In genomic region chr2:74655821-74656631, GRCm38 (mm10) we compare ENCODE assay signal across 8 mouse cellular contexts. TPM values are rescaled to one million over a fixed set of nuclear protein-coding genes. Genes with fewer than 3 reads are reported as not detected.
A peak's percentile ranks its signal among the peaks of the same experiment; 100 is the strongest.
DNase-seq lines count a peak whose midpoint lies in the region; ATAC-seq and TF ChIP-seq lines count a peak whose summit lies in the region.

No protein-coding gene starts in this region.

- peak overlapping the region; percentile 63 for H3K4me2 ChIP-seq in heart, embryonic 11.5 days
- H3K4me2 ChIP-seq in heart, embryonic 16.5 days (ENCODE audit: low read depth, low read length): peak overlapping the region; percentile 61
- H3K4me2 ChIP-seq in liver, embryonic 14.5 days (ENCODE audit: low read depth): peak overlapping the region; percentile 28; the same call in 1 of the 2 replicates

- no peak overlapping the region for H3K9ac ChIP-seq in heart, embryonic 11.5 days (ENCODE audit: low read depth, low read length)
- no peak overlapping the region for H3K9ac ChIP-seq in ES-E14 (ENCODE audit: insufficient read depth, low read depth, low read length, poor library complexity, severe bottlenecking)
- no peak overlapping the region for H3K9ac ChIP-seq in heart, embryonic 16.5 days (ENCODE audit: low read length)
- no peak overlapping the region for H3K9ac ChIP-seq in liver, embryonic 14.5 days (replicated peaks)

- peak overlapping the region; percentile 46 for H3K4me3 ChIP-seq in heart, embryonic 11.5 days (ENCODE audit: low read depth, low read length)
- H3K4me3 ChIP-seq in ES-E14 (ENCODE audit: insufficient read depth in 1 of 2, low read depth in 1 of 2, low read length in 2 of 2, poor library complexity in 1 of 2, severe bottlenecking in 1 of 2): peak overlapping the region; percentile 10 to 67; a peak in 3 of 4 replicates
- H3K4me3 ChIP-seq in heart, embryonic 16.5 days (ENCODE audit: low read length): peak overlapping the region; percentile 46
- peak overlapping the region in 1 of 2 experiments; percentile 32; a peak in 2 of 4 replicates for H3K4me3 ChIP-seq in liver, embryonic 14.5 days (ENCODE audit: insufficient read depth in 1 of 2, low read depth in 2 of 2, low read length in 2 of 2)

- H3K4me1 ChIP-seq in heart, embryonic 11.5 days (ENCODE audit: control insufficient read depth, insufficient read depth, low read length): peaks cover 4% of the 10 kb centered on the region; the same call in 1 of the 2 replicates
- H3K4me1 ChIP-seq in ES-E14 (ENCODE audit: control insufficient read depth in 2 of 2, insufficient read depth in 2 of 2, low read length in 2 of 2, poor library complexity in 1 of 2): peaks cover 0 to 2% of the 10 kb centered on the region in 2 experiments; a peak in 1 of 4 replicates
- peaks cover 13% of the 10 kb centered on the region for H3K4me1 ChIP-seq in heart, embryonic 16.5 days (ENCODE audit: control insufficient read depth, insufficient read depth, low read length)
- no peaks in the 10 kb centered on the region for H3K4me1 ChIP-seq in liver, embryonic 14.5 days (replicated peaks; ENCODE audit: control insufficient read depth in 2 of 2, insufficient read depth in 2 of 2, low read length in 1 of 2)

- DNase-seq in heart, adult 9 months (ENCODE audit: low spot score in 2 of 2): no peak
- no peak for DNase-seq in ES-E14 (ENCODE audit: low read depth, low spot score)
- no peak for DNase-seq in liver, embryonic 14.5 days (ENCODE audit: low read depth in 3 of 3, low spot score in 3 of 3)
- peak; percentile 66 for DNase-seq in splenic B cell, adult 2 months (ENCODE audit: low read depth, low spot score)
- DNase-seq in left cerebral cortex, adult 8-10 months (ENCODE audit: low spot score in 2 of 2): no peak
- no peak for DNase-seq in adrenal gland, adult 8-10 months

- no peak overlapping the region for H3K27ac ChIP-seq in heart, embryonic 11.5 days (ENCODE audit: low read depth, low read length)
- H3K27ac ChIP-seq in ES-E14 (ENCODE audit: insufficient read depth, low read depth, low read length, poor library complexity, severe bottlenecking): no peak overlapping the region
- no peak overlapping the region for H3K27ac ChIP-seq in heart, embryonic 16.5 days (ENCODE audit: low read length)
- H3K27ac ChIP-seq in liver, embryonic 14.5 days: no peak overlapping the region

- in situ Hi-C loops in ES-E14 (cut with MboI; ENCODE audit: low sequenced_read_pairs in 2 of 2, unreplicated experiment in 2 of 2): loop anchor here (25.0 kb wide), 2 partner anchors 594 to 1094 kb away; no protein-coding TSS in a partner anchor

- no peaks in the 10 kb centered on the region for H3K9me3 ChIP-seq in heart, embryonic 11.5 days (replicated peaks; ENCODE audit: control insufficient read depth, low read length)
- H3K9me3 ChIP-seq in ES-E14 (ENCODE audit: control insufficient read depth, insufficient read depth, low read depth, low read length): no peaks in the 10 kb centered on the region
- no peaks in the 10 kb centered on the region for H3K9me3 ChIP-seq in heart, embryonic 16.5 days (replicated peaks; ENCODE audit: control insufficient read depth, low read length)
- no peaks in the 10 kb centered on the region for H3K9me3 ChIP-seq in liver, embryonic 14.5 days (ENCODE audit: control insufficient read depth, low read length)

- ATAC-seq in heart, embryonic 11.5 days (replicated peaks; ENCODE audit: insufficient number of reproducible peaks, low FRiP score, low TSS enrichment): no peak
- no peak for ATAC-seq in heart, embryonic 16.5 days (replicated peaks; ENCODE audit: extremely low read depth, insufficient read depth, low FRiP score)
- no peak for ATAC-seq in liver, embryonic 14.5 days (ENCODE audit: insufficient read depth)

- no peak for TF ChIP-seq EP300 in liver, embryonic 14.5 days (IDR thresholded peaks at IDR 0.05; ENCODE audit: low read depth)

- H3K27me3 ChIP-seq in heart, embryonic 11.5 days (ENCODE audit: control insufficient read depth, insufficient read depth, low read length): peaks cover 86% of the 10 kb centered on the region
- H3K27me3 ChIP-seq in heart, embryonic 16.5 days (ENCODE audit: control insufficient read depth, insufficient read depth, low read length): peaks cover 79% of the 10 kb centered on the region
- peaks cover 91% of the 10 kb centered on the region for H3K27me3 ChIP-seq in liver, embryonic 14.5 days (ENCODE audit: control insufficient read depth, insufficient read depth, low read length)
- H3K27me3 ChIP-seq in splenic B cell, adult 2 months (ENCODE audit: control insufficient read depth, insufficient read depth, low read length, poor library complexity, severe bottlenecking): peaks cover 3% of the 10 kb centered on the region

- TF ChIP-seq CTCF in liver, embryonic 14.5 days (IDR thresholded peaks at IDR 0.05; ENCODE audit: low read depth): no peak

- H3K36me3 ChIP-seq in heart, embryonic 11.5 days (ENCODE audit: control insufficient read depth, insufficient read depth, low read length): no peaks in the 10 kb centered on the region
- H3K36me3 ChIP-seq in ES-E14 (ENCODE audit: control insufficient read depth, insufficient read depth, low read length, poor library complexity, severe bottlenecking): no peaks in the 10 kb centered on the region
- H3K36me3 ChIP-seq in heart, embryonic 16.5 days (ENCODE audit: control insufficient read depth, insufficient read depth): no peaks in the 10 kb centered on the region
- H3K36me3 ChIP-seq in liver, embryonic 14.5 days (replicated peaks; ENCODE audit: control insufficient read depth, insufficient read depth, low read depth): no peaks in the 10 kb centered on the region
- no peaks in the 10 kb centered on the region for H3K36me3 ChIP-seq in splenic B cell, adult 2 months (ENCODE audit: control insufficient read depth, insufficient read depth, low read length, poor library complexity, severe bottlenecking)

- under 1% methylated on average over 62 of the region's 69 CpGs for WGBS in heart, embryonic 11.5 days (ENCODE audit: insufficient replicate concordance)
- WGBS in heart, embryonic 16.5 days: under 1% methylated on average over 58 of the region's 69 CpGs
- 2% methylated on average over 69 of the region's 69 CpGs for WGBS in liver, embryonic 14.5 days (ENCODE audit: insufficient replicate concordance)

TF ChIP-seq in ES-E14, 5 proteins besides CTCF, POLR2A, EP300 and RAD21:
- no peak for TF ChIP-seq ZNF384 (IDR thresholded peaks at IDR 0.05; ENCODE audit: low read depth, low read length)
- no peak for TF ChIP-seq ZC3H11A (IDR thresholded peaks at IDR 0.05; ENCODE audit: borderline replicate concordance, low read depth, low read length)
- no peak for TF ChIP-seq CHD2 (IDR thresholded peaks at IDR 0.05; ENCODE audit: low read depth, low read length)
- no peak for TF ChIP-seq HCFC1 (IDR thresholded peaks at IDR 0.05; ENCODE audit: borderline replicate concordance, insufficient read depth, low read length)
- TF ChIP-seq MAFK (IDR thresholded peaks at IDR 0.05; ENCODE audit: insufficient read depth, low read depth, low read length): no peak

RNA-seq across cellular contexts. Expression of gene Evx2, which starts 3.3 kb away (rescaled TPM):
- not detected in 2 replicates for polyA plus RNA-seq in heart, embryonic 11.5 days (2014; fragmentation: Nextera tagmentation; extraction: Ambion mirVana)
- total RNA-seq in ES-E14 (2012; rRNA removed): not detected in 2 replicates
- polyA plus RNA-seq in heart, embryonic 16.5 days (2015; fragmentation: Nextera tagmentation; extraction: Ambion mirVana): not detected in 2 replicates
- 0.02 TPM in 1 of 2 replicates, not detected in the other for polyA plus RNA-seq in liver, embryonic 14.5 days (2012; rRNA removed)
- not detected in 2 replicates for polyA plus RNA-seq in liver, embryonic 14.5 days (2014; fragmentation: Nextera tagmentation; extraction: Ambion mirVana)
- not detected for total RNA-seq in left cerebral cortex, adult 8-10 months (2022)
- not detected for total RNA-seq in adrenal gland, adult 8-10 months (2022)

RNA-seq across cellular contexts. Expression of gene Hoxd13, which starts 12.1 kb away (rescaled TPM):
- not detected in 2 replicates for polyA plus RNA-seq in heart, embryonic 11.5 days (2014; fragmentation: Nextera tagmentation; extraction: Ambion mirVana)
- 0.26 and 0.98 TPM in 2 replicates for total RNA-seq in ES-E14 (2012; rRNA removed)
- not detected in 2 replicates for polyA plus RNA-seq in heart, embryonic 16.5 days (2015; fragmentation: Nextera tagmentation; extraction: Ambion mirVana)
- polyA plus RNA-seq in liver, embryonic 14.5 days (2012; rRNA removed): 0.09 and 0.29 TPM in 2 replicates
- not detected in 2 replicates for polyA plus RNA-seq in liver, embryonic 14.5 days (2014; fragmentation: Nextera tagmentation; extraction: Ambion mirVana)
- not detected for total RNA-seq in left cerebral cortex, adult 8-10 months (2022)
- total RNA-seq in adrenal gland, adult 8-10 months (2022): not detected

RNA-seq across cellular contexts. Expression of gene Hoxd12, which starts 18.8 kb away (rescaled TPM):
- not detected in 2 replicates for polyA plus RNA-seq in heart, embryonic 11.5 days (2014; fragmentation: Nextera tagmentation; extraction: Ambion mirVana)
- not detected in 2 replicates for total RNA-seq in ES-E14 (2012; rRNA removed)
- not detected in 2 replicates for polyA plus RNA-seq in heart, embryonic 16.5 days (2015; fragmentation: Nextera tagmentation; extraction: Ambion mirVana)
- polyA plus RNA-seq in liver, embryonic 14.5 days (2012; rRNA removed): 0.04 and 0.10 TPM in 2 replicates
- not detected in 2 replicates for polyA plus RNA-seq in liver, embryonic 14.5 days (2014; fragmentation: Nextera tagmentation; extraction: Ambion mirVana)
- not detected for total RNA-seq in left cerebral cortex, adult 8-10 months (2022)
- total RNA-seq in adrenal gland, adult 8-10 months (2022): not detected

RNA-seq across cellular contexts. Expression of gene Hoxd11, which starts 23.3 kb away (rescaled TPM):
- polyA plus RNA-seq in heart, embryonic 11.5 days (2014; fragmentation: Nextera tagmentation; extraction: Ambion mirVana): not detected in 2 replicates
- total RNA-seq in ES-E14 (2012; rRNA removed): 0.11 and 0.18 TPM in 2 replicates
- not detected in 2 replicates for polyA plus RNA-seq in heart, embryonic 16.5 days (2015; fragmentation: Nextera tagmentation; extraction: Ambion mirVana)
- 0.04 and 0.09 TPM in 2 replicates for polyA plus RNA-seq in liver, embryonic 14.5 days (2012; rRNA removed)
- polyA plus RNA-seq in liver, embryonic 14.5 days (2014; fragmentation: Nextera tagmentation; extraction: Ambion mirVana): not detected in 2 replicates
- total RNA-seq in left cerebral cortex, adult 8-10 months (2022): not detected
- total RNA-seq in adrenal gland, adult 8-10 months (2022): not detected

RNA-seq across cellular contexts. Expression of gene Hoxd10, which starts 35.7 kb away (rescaled TPM):
- polyA plus RNA-seq in heart, embryonic 11.5 days (2014; fragmentation: Nextera tagmentation; extraction: Ambion mirVana): 0.11 TPM in 1 of 2 replicates, not detected in the other
- 0.40 TPM in 1 of 2 replicates, not detected in the other for total RNA-seq in ES-E14 (2012; rRNA removed)
- polyA plus RNA-seq in heart, embryonic 16.5 days (2015; fragmentation: Nextera tagmentation; extraction: Ambion mirVana): not detected in 2 replicates
- polyA plus RNA-seq in liver, embryonic 14.5 days (2012; rRNA removed): 0.07 TPM in 1 of 2 replicates, not detected in the other
- polyA plus RNA-seq in liver, embryonic 14.5 days (2014; fragmentation: Nextera tagmentation; extraction: Ambion mirVana): not detected in 2 replicates
- total RNA-seq in left cerebral cortex, adult 8-10 months (2022): not detected
- not detected for total RNA-seq in adrenal gland, adult 8-10 months (2022)
